Mouse (Mus musculus) liver, adult 2 months (tissue): ENCODE results near the gene Dync1i2. TPM values are rescaled to one million over a fixed set of nuclear protein-coding genes. Genes with fewer than 3 reads are reported as not detected.

ENCODE experiments used
- DNase-seq: peaks from one replicate; pipeline ENCODE4 v3.0.0-alpha.2; 2011; ENCODE audit warnings: low read depth, low spot score; ENCODE audit errors: extremely low read depth
- H3K27ac ChIP-seq: fragments of 200-500 bp; replicated peaks from 2 replicates; pipeline ENCODE4 v1.5.1; 2012; ENCODE audit warnings: low read depth, mild to moderate bottlenecking, control low read depth, inconsistent platforms, low read length; ENCODE audit not compliant: insufficient read depth
- H3K27me3 ChIP-seq: fragments of 200-500 bp; 2 replicates; pipeline ENCODE4 v1.6.1; 2012; ENCODE audit warnings: mild to moderate bottlenecking, moderate library complexity, low read length, inconsistent platforms; ENCODE audit not compliant: control insufficient read depth, insufficient read depth
- H3K36me3 ChIP-seq: fragments of 200-500 bp; 2 replicates; pipeline ENCODE4 v1.6.1; 2012; ENCODE audit warnings: low read length, inconsistent platforms; ENCODE audit not compliant: control insufficient read depth, insufficient read depth
- H3K4me1 ChIP-seq: fragments of 200-500 bp; 2 replicates; pipeline ENCODE4 v1.6.1; 2011; ENCODE audit warnings: low read length; ENCODE audit not compliant: control insufficient read depth, insufficient read depth
- H3K4me3 ChIP-seq: fragments of 200-500 bp; 2 replicates; pipeline ENCODE4 v1.5.1; 2011; ENCODE audit warnings: low read depth, mild to moderate bottlenecking, control low read depth, low read length, moderate library complexity; ENCODE audit not compliant: insufficient read depth
- H3K79me2 ChIP-seq: fragments of 200-500 bp; 2 replicates; pipeline ENCODE4 v1.6.1; 2012; ENCODE audit warnings: inconsistent platforms, mild to moderate bottlenecking, low read length, moderate library complexity; ENCODE audit not compliant: control insufficient read depth, insufficient read depth
- H3K9ac ChIP-seq: fragments of 200-500 bp; 2 replicates; pipeline ENCODE4 v1.6.1; 2012; ENCODE audit warnings: low read depth, mild to moderate bottlenecking, control low read depth, inconsistent platforms, low read length
- CTCF ChIP-seq: fragments of 200-500 bp; IDR thresholded peaks from 2 replicates; pipeline ENCODE4 v1.5.1; 2011; ENCODE audit warnings: low read depth, low read length, control low read depth
- POLR2A ChIP-seq: fragments of 200-500 bp; IDR thresholded peaks from 2 replicates; pipeline ENCODE4 v1.6.1; 2011; ENCODE audit warnings: low read length, control low read depth; ENCODE audit not compliant: insufficient read depth; ENCODE audit errors: extremely low read depth
- WGBS: fragments of 180-500 bp; shearing (Covaris S2); methylation state at CpG from one replicate; pipeline ENCODE4 v1.1.7; 2018; 5-methylcytosine and 5-hydroxymethylcytosine counted together
- polyA plus RNA-seq: library from polyadenylated mRNA; depleted of rRNA; stranded (reverse); fragments of >200 nt; gene quantifications from 2 replicates; pipeline ENCODE4 v1.2.3, GENCODE M21; 2012; rRNA removed
- total RNA-seq: library from RNA; depleted of rRNA; stranded (reverse); fragments of >200 nt; gene quantifications from 2 replicates; pipeline ENCODE4 v1.2.3, GENCODE M21; 2014; rRNA removed

The Dync1i2 gene
- total and polyA plus RNA-seq, 2 experiments, result 9.1 to 23.0 TPM

- H3K4me3 ChIP-seq, result no peak overlapping the region
- no peaks in the 10 kb centered on the region for H3K27me3 ChIP-seq
- WGBS, result 82% methylated on average over 3 of the region's 3 CpGs
- H3K9ac ChIP-seq, result no peak overlapping the region
- H3K79me2 ChIP-seq, result no peaks in the 10 kb centered on the region
- peaks cover 7% of the 10 kb centered on the region for H3K36me3 ChIP-seq
- TF ChIP-seq POLR2A (no peak), CTCF (no peak)
- DNase-seq, result no peak
- H3K4me1 ChIP-seq, result no peaks in the 10 kb centered on the region
- no peak overlapping the region for H3K27ac ChIP-seq
Observed at GRCm38 (mm10) chr2:71304821-71305220, 93.3 kb downstream of the Dync1i2 start.

GRCm38 (mm10) chr2:71306357-71306756, 94.9 kb downstream of the Dync1i2 start:
- Histone ChIP-seq H3K9ac (no peak overlapping the region), H3K79me2 (no peaks in the 10 kb centered on the region), H3K4me3 (no peak overlapping the region), H3K4me1 (no peaks in the 10 kb centered on the region), H3K27ac (no peak overlapping the region), H3K36me3 (peaks cover 10% of the 10 kb centered on the region), H3K27me3 (no peaks in the 10 kb centered on the region)
- DNase-seq, result no peak
- TF ChIP-seq CTCF (no peak), POLR2A (no peak)

- WGBS, result 75% methylated on average over 2 of the region's 2 CpGs
- no peaks in the 10 kb centered on the region for H3K79me2 ChIP-seq
- H3K27ac ChIP-seq, result no peak overlapping the region
- H3K36me3 ChIP-seq, result peaks cover 33% of the 10 kb centered on the region
- H3K4me3 ChIP-seq, result no peak overlapping the region
- no peak for DNase-seq
- H3K9ac ChIP-seq, result no peak overlapping the region
- no peak for TF ChIP-seq CTCF
- no peak for TF ChIP-seq POLR2A
- no peaks in the 10 kb centered on the region for H3K27me3 ChIP-seq
- no peaks in the 10 kb centered on the region for H3K4me1 ChIP-seq
Observed at GRCm38 (mm10) chr2:71309726-71310125, 98.2 kb downstream of the Dync1i2 start.

GRCm38 (mm10) chr2:71312067-71312466, 100.6 kb downstream of the Dync1i2 start:
- TF ChIP-seq CTCF, result no peak
- no peaks in the 10 kb centered on the region for H3K27me3 ChIP-seq
- no peak overlapping the region for H3K27ac ChIP-seq
- DNase-seq, result no peak
- peaks cover 42% of the 10 kb centered on the region for H3K36me3 ChIP-seq
- no peak overlapping the region for H3K9ac ChIP-seq
- no peak overlapping the region for H3K4me3 ChIP-seq
- no peaks in the 10 kb centered on the region for H3K4me1 ChIP-seq
- H3K79me2 ChIP-seq, result no peaks in the 10 kb centered on the region
- WGBS, result 77% methylated on average over 10 of the region's 10 CpGs

Other genes starting within 250 kb of the Dync1i2 start
- 8.3 and 9.5 TPM in 2 replicates for gene Dcaf17, start 156.4 kb upstream of the Dync1i2 start, total RNA-seq
- gene Dcaf17, start 156.4 kb upstream of the Dync1i2 start, polyA plus RNA-seq, result 2.1 and 2.8 TPM in 2 replicates
- 10.8 and 11.7 TPM in 2 replicates for gene Mettl8, start 156.1 kb upstream of the Dync1i2 start, total RNA-seq
- gene Mettl8, start 156.1 kb upstream of the Dync1i2 start, polyA plus RNA-seq, result 2.5 and 2.7 TPM in 2 replicates
- under 0.01 and 0.07 TPM in 2 replicates for gene Cybrd1, start 93.8 kb upstream of the Dync1i2 start, total RNA-seq
- 0.05 and 0.10 TPM in 2 replicates for gene Cybrd1, start 93.8 kb upstream of the Dync1i2 start, polyA plus RNA-seq
- 13.6 and 17.3 TPM in 2 replicates for gene Slc25a12, start 156.0 kb downstream of the Dync1i2 start, total RNA-seq
- 13.7 and 15.1 TPM in 2 replicates for gene Slc25a12, start 156.0 kb downstream of the Dync1i2 start, polyA plus RNA-seq
- gene Hat1, start 177.3 kb downstream of the Dync1i2 start, total RNA-seq, result 14.6 and 16.0 TPM in 2 replicates
- gene Hat1, start 177.3 kb downstream of the Dync1i2 start, polyA plus RNA-seq, result 2.0 TPM in 2 replicates
- 29.2 and 35.0 TPM in 2 replicates for gene Metap1d, start 241.6 kb downstream of the Dync1i2 start, total RNA-seq
- gene Metap1d, start 241.6 kb downstream of the Dync1i2 start, polyA plus RNA-seq, result 24.7 and 28.0 TPM in 2 replicates